Mouse (Mus musculus) erythroblast, embryonic 14.5 days (primary cell): ENCODE results near the gene Nup188. TPM values are rescaled to one million over a fixed set of nuclear protein-coding genes. Genes with fewer than 3 reads are reported as not detected.

Experiments used
- H3K27me3 ChIP-seq: 2 replicates; pipeline ENCODE4 v1.6.1; 2012; ENCODE audit warnings: inconsistent platforms; ENCODE audit not compliant: control insufficient read depth
- H3K36me3 ChIP-seq: 2 replicates; pipeline ENCODE4 v1.6.1; 2012; ENCODE audit warnings: mild to moderate bottlenecking, inconsistent platforms; ENCODE audit not compliant: control insufficient read depth
- H3K4me1 ChIP-seq: 2 replicates; pipeline ENCODE4 v1.6.1; 2012; ENCODE audit warnings: inconsistent platforms; ENCODE audit not compliant: control insufficient read depth
- H3K4me3 ChIP-seq: replicated peaks from 2 replicates; pipeline ENCODE3; 2012; ENCODE audit warnings: moderate library complexity, mild to moderate bottlenecking, inconsistent platforms
- H3K9me3 ChIP-seq: 2 replicates; pipeline ENCODE4 v1.6.1; 2012; ENCODE audit warnings: low read length, inconsistent platforms, mixed read lengths; ENCODE audit not compliant: control insufficient read depth
- GATA1 ChIP-seq: IDR thresholded peaks from 2 replicates; pipeline ENCODE4 v1.6.1; 2012; ENCODE audit warnings: low read length, inconsistent platforms, mixed read lengths
- TAL1 ChIP-seq: IDR thresholded peaks from 3 replicates; pipeline ENCODE4 v1.6.1; 2012; ENCODE audit warnings: low read length, inconsistent platforms, mixed read lengths
- polyA plus RNA-seq: library from polyadenylated mRNA; stranded (reverse); fragments of >175 nt; gene quantifications from 2 replicates; pipeline ENCODE4 v1.2.3, GENCODE M21; 2012

Gene Nup188
- 10.7 and 13.0 TPM in 2 replicates for polyA plus RNA-seq

DNA sequence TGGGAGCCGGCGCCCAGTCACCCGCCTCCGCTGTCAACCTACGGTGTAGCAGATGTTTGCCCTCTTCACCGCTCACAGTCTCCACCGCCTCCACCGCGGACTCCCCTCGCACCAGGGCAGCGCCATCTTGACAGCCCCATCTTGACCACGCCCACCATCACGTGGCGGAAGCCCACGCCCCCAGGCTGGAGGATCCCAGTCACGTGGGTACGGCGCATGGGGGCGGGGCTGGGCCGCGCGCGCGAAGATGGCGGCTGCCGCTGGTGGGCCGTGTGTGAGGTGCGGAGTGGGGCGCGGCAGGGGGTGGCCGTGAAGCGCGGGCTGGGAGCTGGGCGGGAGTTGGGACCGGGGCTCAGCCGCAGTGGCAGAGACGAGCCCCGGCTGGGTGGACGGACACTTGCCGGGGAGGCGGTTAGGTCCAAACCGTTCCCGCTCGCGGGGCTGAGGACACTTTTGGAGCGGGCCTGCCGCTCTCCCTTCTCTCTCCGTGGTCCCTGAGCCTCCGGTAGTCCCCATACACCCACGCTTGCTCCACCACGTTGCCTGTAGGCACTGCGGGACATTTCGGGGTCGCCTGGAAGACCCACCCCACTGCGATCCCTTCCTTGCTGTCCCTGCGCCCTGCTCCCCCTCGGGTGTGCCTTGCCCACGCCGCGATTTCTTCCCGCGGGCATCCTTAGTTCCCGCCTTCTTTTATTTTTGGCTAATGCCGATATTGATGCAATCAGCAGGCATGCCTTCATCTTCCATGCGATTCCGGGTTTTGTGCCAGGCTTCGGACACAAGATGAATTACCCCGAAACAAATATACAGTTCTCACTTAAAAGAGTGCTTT, at the start of gene Nup188, which contains the start of gene Dolk:
Nup188 (plus strand) TSS at position 206 of the 835 bp plus-strand sequence.
Dolk (minus strand) TSS at position 143 of the 835 bp plus-strand sequence.
- H3K4me1 ChIP-seq: peaks cover 49% of the 10 kb centered on the region
- no peaks in the 10 kb centered on the region for H3K9me3 ChIP-seq
- peaks cover 25% of the 10 kb centered on the region for H3K36me3 ChIP-seq
- no peaks in the 10 kb centered on the region for H3K27me3 ChIP-seq
- no peak for TF ChIP-seq TAL1
- no peak for TF ChIP-seq GATA1
- H3K4me3 ChIP-seq: peak within 1 kb of the TSS; percentile 91

DNA sequence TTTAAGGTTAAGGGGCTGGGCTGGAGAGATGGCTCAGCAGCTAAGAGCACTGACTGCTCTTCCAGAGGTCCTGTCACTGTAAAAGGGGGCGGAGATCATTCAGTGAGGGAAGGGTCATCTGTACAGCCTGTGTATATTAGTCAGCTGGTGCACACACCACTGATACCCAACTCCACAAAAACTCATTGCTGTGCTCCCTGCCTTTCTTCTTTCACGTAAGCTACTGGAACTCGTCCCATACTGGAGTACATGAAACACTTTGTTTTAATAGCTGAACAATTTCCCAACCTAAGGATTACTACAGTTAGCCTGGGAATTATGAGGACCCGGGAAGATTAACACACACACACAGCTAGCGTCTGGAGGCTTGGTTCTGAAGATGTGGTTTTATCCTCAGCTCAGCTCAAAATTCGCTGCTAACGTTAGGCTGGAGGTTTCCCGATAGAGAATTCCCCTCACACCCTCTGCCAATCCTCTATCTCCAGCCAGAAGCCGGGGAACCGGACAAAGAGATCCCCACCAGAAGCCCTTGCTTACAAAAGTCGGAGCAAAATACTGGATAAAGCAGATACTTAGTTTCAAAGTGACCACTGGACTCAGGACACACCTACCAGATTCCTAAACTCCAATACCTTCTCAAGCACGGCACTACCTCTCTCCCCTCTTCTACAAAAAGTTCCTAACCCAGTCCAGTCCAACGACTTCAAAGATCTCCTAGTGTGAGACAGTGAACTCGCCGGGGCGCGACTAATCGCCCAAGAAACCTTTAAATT, 49.6 kb upstream of the Nup188 start:
- H3K27me3 ChIP-seq: no peaks in the 10 kb centered on the region
- peaks cover 50% of the 10 kb centered on the region for H3K4me1 ChIP-seq
- H3K4me3 ChIP-seq: peak overlapping the region; percentile 97
- TF ChIP-seq TAL1: no peak
- TF ChIP-seq GATA1: no peak
- H3K9me3 ChIP-seq: peaks cover 18% of the 10 kb centered on the region
- peaks cover 28% of the 10 kb centered on the region for H3K36me3 ChIP-seq

DNA sequence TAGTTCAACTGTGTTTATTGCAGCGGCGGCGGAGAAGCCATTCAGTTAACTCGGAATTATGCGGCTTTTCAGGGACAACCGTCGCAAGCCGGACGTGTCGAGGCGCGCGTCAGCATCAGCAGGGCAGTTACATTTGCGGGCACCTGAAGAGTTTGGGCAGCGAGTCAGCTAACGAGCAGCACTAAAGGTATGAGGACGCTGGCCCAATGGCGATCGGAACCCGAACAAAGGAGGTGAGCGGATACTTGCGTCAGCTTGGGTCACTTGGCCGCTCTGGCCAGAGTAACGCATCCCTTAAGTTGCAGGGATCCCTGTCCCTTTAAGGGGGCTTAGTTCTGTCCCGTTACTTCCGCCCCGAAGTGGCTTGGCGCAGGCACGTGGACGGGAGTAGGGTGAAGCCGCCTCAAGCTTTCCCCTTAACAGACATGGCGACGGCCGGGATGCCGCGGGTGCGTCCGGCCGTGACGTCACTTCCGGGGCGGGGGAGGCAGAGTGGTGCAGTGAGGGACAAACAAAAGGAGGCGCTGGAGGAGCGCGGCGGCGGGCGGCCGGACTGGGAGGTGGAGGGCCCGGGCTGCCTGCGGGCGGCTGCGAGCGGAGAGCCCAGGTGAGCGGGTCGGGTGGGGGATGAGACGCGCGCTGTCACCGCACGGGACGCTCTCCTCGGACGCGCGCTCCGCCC, 48.9 kb upstream of the Nup188 start, which contains the start of gene Lrrc8a:
Lrrc8a (plus strand) TSS at position 517 of the 682 bp plus-strand sequence.
- Histone ChIP-seq H3K4me1 (peaks cover 50% of the 10 kb centered on the region), H3K4me3 (peak within 1 kb of the TSS; percentile 97), H3K27me3 (no peaks in the 10 kb centered on the region), H3K36me3 (peaks cover 35% of the 10 kb centered on the region), H3K9me3 (peaks cover 13% of the 10 kb centered on the region)
- TF ChIP-seq TAL1 (no peak), GATA1 (no peak)

DNA sequence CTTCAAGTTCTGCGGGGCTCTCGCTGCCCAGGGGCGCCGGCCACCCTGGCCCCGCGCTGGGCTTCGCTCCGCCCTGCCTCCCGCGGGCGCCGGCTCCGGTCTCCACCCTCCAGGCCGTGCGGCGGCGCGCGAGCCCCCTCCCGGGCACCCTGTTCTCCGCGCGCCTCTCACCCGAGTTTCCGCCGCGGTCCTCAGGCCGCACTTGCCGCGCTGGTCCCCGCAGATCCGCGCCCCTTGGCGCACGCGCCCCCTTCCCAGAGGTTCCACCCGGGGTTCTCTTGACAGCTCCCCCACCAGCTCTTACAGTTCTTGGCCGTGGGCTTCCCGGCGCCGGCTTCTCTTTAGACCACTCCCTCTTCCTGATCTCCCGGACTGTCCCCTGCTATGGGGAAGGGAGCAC, 48.3 kb upstream of the Nup188 start:
- Histone ChIP-seq H3K9me3 (peaks cover 8% of the 10 kb centered on the region; the same call in 1 of the 2 replicates), H3K36me3 (peaks cover 40% of the 10 kb centered on the region), H3K4me3 (peak overlapping the region; percentile 97), H3K27me3 (no peaks in the 10 kb centered on the region), H3K4me1 (peaks cover 54% of the 10 kb centered on the region)
- no peak for TF ChIP-seq GATA1
- TF ChIP-seq TAL1: no peak

DNA sequence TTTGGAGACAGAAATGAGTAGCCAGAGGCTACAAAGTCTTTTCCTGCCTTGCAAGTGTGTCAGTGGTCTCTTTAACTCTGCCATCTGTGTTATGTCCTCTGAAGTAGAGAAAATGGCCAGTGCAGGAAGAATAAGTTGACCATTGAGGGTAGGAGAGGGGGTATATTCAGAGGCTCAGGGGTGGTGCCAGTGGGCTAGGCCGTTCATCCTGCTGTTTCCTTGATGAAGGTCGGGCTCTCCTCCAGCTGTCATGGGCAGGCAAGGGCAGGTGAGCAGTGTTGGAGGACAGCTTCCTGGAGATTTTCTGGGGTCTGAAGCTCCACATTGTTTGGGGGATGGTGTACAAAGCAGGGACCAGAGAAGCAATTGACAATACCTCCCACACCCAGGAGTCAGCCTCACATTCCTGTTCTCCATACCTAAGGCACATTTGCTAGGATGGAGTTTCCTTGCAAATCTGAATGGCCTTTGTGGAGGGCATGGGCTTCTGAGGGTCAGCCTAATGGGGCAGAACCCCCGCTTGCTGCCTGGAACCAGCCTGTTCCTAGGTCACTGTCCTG, 47.2 kb upstream of the Nup188 start:
- TF ChIP-seq GATA1 (no peak), TAL1 (no peak)
- Histone ChIP-seq H3K4me1 (peaks cover 55% of the 10 kb centered on the region), H3K4me3 (peak overlapping the region; percentile 97), H3K36me3 (peaks cover 52% of the 10 kb centered on the region), H3K27me3 (no peaks in the 10 kb centered on the region), H3K9me3 (no peaks in the 10 kb centered on the region)

DNA sequence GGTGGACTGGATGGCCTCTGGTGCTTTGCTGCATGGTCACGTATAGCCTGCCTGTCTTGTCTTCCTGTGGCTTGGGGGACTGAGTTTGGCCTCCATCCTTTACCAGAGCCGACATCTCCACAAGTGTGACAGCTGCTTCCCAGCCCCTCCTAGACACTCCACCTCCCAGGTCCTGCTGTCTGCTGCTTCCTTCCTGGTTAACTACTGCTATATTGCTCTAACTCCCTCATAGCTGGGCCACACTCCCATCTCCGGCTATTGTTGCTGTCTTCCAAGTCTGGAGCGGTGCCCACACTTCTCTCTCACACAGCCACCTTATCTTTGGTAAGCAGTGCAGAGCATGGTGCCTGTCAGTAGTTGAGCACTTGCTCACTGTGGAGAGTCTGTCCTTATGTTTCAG, 46.4 kb upstream of the Nup188 start:
- Histone ChIP-seq H3K4me3 (peak overlapping the region; percentile 97), H3K36me3 (peaks cover 59% of the 10 kb centered on the region), H3K4me1 (peaks cover 58% of the 10 kb centered on the region), H3K9me3 (no peaks in the 10 kb centered on the region), H3K27me3 (no peaks in the 10 kb centered on the region)
- TF ChIP-seq TAL1 (no peak; the same call in 2 of the 3 replicates), GATA1 (no peak)

DNA sequence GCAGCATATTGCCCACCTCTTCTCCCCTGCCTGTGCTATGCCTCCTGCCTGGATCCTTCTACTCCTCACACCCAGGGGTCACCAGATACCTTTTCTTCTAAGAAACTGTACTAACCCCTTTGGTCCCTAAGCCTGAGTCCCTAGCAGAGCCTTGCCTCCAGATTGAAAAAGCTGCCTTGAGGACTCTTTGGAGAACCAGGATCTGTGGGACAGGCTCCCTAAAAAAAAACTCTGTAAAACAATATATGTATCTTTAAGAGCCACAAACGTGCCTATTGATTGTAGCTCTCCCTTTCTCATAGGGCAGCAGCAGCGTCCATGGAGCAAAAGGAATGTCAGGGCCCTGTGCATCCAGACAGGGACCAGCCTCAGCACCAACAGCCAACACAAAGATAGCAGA, 45.9 kb upstream of the Nup188 start, which contains the start of gene Gm28035:
Gm28035 (plus strand) TSS at position 301 of the 400 bp plus-strand sequence.
- TF ChIP-seq TAL1: no peak
- TF ChIP-seq GATA1: no peak
- H3K4me3 ChIP-seq: peak within 1 kb of the TSS; percentile 97
- H3K9me3 ChIP-seq: no peaks in the 10 kb centered on the region
- H3K27me3 ChIP-seq: no peaks in the 10 kb centered on the region
- H3K4me1 ChIP-seq: peaks cover 61% of the 10 kb centered on the region
- H3K36me3 ChIP-seq: peaks cover 64% of the 10 kb centered on the region

DNA sequence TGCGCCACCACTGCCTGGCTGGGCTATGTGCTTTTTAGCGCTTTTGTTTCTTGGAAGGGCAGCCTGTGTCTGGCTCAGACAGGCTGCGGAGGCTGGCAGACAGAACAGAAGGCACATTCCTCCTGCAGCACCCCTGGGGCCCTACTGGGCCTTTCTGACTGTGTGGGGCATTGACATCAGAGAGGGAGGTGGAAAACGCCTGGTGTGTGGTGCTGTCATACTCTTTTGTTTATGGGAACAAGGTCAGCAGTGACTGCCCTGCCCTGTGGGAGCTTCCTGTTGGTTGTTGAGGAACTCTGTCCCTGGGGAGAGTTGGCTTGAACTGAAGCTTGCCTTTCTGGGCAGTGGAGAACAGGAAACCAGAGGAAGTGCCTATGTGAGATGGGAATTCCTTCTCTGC, 43.7 kb upstream of the Nup188 start:
- H3K4me3 ChIP-seq: no peak overlapping the region
- peaks cover 82% of the 10 kb centered on the region for H3K36me3 ChIP-seq
- peaks cover 48% of the 10 kb centered on the region for H3K4me1 ChIP-seq
- H3K27me3 ChIP-seq: no peaks in the 10 kb centered on the region
- TF ChIP-seq GATA1 (no peak), TAL1 (no peak)
- no peaks in the 10 kb centered on the region for H3K9me3 ChIP-seq
